Mouse (Mus musculus) adrenal gland, postnatal 4 days (tissue): ENCODE data around the gene Rpl35. TPM values are rescaled to one million over a fixed set of nuclear protein-coding genes. Genes with fewer than 3 reads are reported as not detected.

Experiments
- DNase-seq, 2 experiments: peaks; one replicate each; pipeline ENCODE4 v3.0.0; 2021 to 2022; ENCODE audit warnings: low spot score in 2 of 2, mixed read lengths in 2 of 2
- total RNA-seq, 2 experiments: library from RNA; stranded (reverse); gene quantifications; 2 replicates each; pipeline ENCODE4 v1.2.3; 2021

Rpl35 gene
- total RNA-seq, 2 experiments from 2014 or later = 646 to 654 TPM

- no peak for DNase-seq
These were observed 6.0 kb downstream of the Rpl35 start for GRCm38 (mm10) chr2:38999381-38999780.

DNA sequence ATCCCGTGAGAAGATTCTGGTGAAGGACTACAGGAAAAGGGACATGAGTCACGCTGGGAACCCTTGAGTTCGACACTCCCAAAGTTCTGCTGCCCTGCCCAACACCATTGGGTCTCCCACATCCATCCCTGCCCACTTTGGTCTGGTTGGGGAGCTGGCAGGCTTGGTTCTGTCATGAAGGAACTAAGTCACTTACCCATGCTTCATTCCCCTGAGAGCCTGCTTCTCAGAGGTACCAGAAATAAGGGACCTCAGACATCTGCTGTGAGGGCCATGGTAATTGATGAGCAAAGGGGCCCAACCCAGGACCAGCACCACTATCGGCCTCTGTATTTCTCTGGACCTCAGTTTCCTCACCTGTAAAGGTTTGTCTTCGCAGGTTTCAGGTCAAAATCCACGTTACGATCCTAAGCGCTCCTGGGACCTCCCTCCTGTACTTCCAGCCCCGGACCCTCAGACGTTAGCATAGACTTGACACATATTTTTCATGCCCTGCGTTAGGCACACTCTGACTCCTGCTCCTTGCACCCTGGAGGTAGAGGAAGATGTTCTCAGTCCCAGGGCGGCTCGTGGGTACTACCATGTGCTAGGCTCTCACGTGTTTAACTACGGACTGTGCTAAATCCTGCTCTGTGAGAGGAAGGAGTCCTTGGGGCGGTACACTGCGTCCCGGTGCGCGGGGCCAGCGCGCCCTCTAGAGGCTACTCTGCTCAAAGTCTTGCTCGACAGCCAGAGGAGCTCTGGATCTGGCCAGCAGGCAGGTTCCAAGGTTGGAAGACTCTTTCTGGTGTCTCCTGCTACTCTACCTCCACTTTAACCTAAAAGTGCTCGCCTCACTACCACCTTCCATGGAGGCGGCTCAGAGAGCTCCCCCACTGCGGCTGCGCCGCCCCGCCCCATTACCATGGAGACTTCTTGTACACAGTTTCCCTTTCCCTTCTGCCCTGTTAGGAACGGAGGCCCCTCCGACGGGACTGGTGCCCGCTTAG, 7.7 kb downstream of the Rpl35 start, which contains the start of gene Wdr38:
Gene Wdr38, plus strand, starts transcription at position 91 of the 989 bp plus-strand sequence.
- peak; percentile 74 to 75 for DNase-seq

- DNase-seq = no peak
These were observed 13.0 kb downstream of the Rpl35 start for GRCm38 (mm10) chr2:38992452-38992851.

GRCm38 (mm10) chr2:38992004-38992403, 13.4 kb downstream of the Rpl35 start:
- DNase-seq = no peak

DNA sequence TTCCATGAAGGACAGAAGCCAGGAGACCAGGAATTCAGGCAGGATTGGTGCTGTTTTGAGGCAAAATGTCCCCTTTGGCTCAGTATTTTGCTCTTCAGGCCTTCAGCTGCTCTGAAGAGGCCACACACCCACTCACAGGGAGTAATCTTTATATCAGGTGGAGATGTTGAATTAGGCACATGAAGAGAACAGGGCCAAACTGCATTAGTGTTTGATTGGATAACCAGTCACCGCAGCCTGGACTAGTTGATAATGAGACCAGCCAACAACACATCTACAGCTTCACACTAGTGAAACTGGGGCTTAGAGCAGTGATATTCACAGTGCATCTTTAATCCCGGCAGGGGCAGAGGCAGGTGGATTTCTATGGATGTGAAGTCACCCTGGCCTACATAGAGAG, 16.5 kb downstream of the Rpl35 start:
- DNase-seq = no peak

DNA sequence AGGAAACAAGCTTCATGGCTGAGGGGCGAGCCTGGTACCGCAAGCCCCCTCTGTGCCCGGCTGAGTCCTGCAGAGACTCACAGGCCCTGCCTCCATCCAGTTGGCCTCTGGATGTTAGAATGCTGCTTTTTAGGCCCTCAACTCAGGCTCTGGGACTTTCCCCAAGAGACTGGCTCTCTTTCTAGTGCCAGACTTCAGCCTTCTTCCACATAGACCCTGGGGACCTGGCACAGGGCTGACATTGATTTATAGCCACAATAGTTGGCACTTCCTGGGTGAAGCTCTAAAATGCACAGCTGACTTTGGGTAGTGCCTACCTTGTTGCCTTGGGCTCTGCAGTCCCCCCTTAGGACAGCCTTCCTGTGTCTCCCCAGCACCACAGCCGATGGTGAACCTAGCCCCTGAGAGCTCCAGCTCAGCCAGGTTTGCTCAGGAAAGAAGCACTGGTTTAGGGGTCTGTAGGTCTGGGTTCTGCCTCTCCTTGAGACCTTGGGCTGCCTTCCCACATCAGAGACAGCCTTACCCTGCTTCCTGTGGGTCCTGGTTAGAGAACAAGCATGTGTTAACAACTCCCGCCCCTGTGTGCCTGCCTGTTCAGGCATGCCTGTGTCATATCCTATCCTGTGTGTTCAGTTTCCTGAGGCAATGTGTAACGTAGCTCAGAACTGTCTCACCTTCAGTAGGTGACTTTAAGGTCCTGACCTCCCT, 17.5 kb downstream of the Rpl35 start:
- DNase-seq = no peak

DNA sequence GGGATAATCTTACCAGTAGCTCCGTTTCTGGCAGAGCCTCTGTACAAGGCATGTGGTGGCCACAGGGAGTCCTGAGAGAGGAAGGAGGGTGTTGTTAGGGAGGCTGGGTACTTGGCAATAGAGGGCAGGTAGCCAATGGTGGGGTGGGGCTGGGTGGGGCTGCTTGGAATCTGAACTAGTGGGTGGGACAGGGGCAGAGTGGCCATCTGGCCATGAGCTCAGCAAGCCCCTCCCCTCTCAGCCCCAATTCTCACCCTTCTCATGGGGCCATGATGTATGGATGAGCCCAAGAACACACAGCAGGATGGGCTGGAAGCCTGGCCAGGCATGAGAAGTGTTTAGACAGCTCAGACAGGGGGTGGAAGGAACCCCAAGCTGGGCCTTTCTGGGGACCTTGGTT, 18.1 kb downstream of the Rpl35 start:
- DNase-seq = no peak

DNA sequence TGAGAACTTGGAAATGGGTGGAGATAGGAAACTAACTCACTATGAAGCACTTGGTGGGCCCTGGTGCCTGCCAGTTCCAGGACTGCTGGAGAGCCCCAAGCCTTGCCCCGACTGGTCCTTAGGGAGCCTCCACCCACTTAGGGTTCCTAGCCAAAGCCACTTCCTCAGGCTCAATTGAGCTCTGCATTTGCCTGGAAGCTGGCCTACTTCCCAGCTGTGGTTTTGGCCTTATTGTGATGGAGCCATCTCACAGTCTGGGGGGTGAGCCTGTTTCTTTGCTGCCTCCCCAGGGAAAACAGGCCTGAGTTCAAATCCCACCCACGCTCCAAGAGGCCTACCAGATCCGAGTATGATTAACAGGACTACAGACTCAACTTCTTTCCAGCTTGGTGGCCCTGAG, 18.8 kb downstream of the Rpl35 start:
- no peak for DNase-seq

DNA sequence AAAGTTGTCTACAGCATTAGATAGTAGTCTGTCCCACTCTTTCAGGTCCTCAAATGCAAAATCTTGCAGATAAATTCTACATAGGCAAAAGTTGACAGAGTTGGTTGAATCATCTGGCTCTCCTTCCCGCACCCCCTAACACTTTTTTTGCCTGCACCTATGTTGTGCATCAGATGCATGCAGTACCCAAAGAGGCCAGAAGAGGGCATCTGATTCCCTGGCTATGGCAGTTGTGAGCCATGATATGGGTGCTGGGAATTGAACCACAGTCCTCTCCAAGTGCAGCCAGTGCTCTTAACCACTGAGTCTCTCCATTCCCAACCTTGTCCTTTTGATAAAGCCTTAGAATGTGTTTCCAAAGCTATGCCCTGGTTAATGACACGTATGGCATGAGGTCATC, 22.0 kb downstream of the Rpl35 start:
- no peak for DNase-seq

DNA sequence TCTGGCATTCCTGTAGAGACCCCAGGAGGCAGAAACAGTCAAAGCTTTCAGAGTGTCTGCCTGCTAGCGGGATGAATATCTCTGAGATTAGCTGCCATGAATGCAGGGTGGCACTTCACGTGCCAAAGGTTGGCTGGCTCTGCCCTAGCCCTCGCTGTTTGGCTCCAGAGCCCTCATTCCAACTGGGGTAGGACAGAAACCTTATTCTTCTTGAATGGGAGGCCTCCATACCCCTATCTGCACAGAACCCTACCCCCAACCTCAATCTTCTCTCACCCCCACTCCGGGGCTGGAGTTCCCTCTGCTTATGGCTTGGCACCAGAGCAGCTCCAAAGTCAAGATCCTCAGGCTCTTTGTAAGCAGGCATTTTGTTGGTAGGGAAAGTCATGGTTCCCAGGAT, 27.6 kb downstream of the Rpl35 start:
- no peak for DNase-seq

DNA sequence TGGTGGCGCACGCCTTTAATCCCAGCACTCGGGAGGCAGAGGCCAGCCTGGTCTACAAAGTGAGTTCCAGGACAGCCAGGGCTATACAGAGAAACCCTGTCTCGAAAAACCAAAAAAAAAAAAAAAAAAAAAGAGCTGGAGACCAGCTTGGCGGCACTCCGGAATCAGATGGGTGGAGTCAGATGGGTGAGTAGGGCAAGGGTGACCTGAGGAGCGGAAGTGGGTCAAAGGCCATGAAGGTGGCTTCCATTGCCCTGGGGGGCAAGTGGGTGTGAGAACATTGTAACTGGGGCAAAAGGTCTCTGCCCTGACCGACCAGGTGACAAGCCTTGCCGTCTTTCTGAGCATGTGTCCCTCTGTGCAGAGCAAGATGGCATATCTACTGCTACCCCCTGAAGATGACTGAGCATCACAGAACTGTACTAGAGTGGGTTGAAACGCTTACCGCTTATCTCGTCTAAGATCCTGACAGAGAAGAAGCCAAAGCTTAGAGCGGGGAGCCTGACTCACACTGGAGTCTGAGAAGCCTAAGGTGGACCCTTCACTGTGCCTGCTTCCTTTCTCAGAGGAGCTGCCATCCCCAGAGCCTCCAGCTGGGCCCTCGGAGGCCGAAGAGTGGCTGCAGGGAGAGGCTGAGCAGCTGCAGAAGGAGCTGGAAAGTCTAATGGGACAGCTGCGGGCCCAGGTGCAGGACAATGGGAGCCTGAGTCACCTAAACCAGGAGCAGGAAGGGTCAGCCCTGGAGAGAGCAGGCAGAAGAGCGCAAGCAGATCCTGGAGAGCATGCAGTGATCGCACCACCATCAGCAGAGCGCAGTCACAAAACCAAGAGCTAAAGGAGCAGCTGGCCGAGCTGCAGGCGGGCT, 29.3 kb downstream of the Rpl35 start:
- no peak for DNase-seq

GRCm38 (mm10) chr2:38975181-38975580, 30.2 kb downstream of the Rpl35 start:
- DNase-seq = no peak

- DNase-seq = no peak
These were observed 31.3 kb downstream of the Rpl35 start for GRCm38 (mm10) chr2:38974171-38974570.

DNA sequence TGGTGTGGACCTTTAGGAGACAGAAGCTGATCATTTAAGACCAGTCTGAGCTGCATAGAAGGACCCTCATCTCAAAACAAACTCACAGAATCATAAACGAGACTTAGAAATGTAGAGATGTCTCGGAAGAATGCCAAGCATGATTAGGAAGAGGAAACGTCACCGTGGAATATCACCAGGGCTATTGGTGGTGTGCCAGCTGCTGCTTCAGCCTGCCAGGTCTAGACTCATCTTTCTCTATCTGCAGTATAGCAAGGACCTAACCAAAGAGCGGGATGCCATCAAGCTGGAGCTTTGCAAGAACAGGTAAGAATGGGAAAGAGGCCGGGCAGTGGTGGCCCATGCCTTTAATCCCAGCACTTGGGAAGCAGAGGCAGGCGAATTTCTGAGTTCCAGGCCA, 31.7 kb downstream of the Rpl35 start:
- DNase-seq = no peak

DNA sequence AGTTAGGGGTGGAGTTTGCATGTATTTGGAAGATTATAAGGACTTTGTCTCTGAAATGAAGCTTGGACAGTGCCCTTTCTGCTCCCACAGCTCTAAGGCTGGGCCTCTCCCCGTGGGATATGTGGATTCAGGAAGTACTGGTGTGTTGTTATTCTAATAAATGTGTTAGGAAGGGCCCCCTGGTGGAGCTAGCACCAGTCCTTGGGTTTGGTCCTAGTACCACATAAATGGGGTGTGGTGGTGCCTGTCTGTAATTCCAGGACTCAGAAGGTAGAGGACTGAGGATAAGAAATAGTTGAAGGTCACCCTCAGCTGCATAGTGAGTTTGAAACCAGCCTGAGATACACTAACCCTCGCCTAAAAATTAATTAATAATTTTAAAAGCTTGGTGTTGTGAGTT, 32.2 kb downstream of the Rpl35 start:
- no peak for DNase-seq

DNA sequence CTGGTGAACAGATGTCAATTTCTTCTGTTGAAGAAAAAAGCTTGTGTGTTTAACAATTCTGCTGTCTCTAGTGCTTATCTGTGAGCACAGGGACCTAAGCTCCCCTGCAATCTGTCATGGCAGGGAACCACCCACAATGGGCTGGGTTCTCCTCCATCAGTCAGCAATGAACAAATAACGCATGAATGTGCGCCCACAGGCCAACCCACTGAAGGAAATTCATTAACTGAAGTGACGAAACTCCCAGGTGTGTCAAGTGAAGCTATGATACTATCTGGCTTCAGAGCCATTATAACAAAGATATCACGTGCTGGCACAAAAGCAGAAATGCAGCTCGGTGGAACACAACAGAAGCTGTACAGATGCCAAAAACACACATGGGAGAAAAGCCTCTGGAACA, 35.4 kb downstream of the Rpl35 start:
- DNase-seq = no peak

DNA sequence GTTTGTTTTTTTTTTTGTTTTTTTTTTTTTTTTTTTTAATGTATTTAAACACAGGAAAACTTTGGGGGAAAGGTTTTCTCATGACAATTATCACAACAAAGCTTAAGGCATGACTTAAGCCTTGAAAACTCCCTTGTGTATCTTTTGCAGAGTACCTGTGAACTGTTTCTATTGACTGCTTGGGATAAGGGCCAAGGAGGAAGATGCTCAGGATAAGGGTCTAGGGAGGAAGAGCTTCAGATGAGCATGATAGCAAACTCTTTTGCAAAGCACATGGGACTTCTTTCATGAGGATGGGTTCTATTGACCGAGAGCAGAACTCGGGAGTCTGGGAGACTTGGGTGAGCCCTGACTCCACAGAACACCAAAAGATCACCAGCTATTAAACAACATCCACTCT, 35.8 kb downstream of the Rpl35 start:
- no peak for DNase-seq

GRCm38 (mm10) chr2:38964198-38964597, 41.2 kb downstream of the Rpl35 start:
- no peak for DNase-seq

DNA sequence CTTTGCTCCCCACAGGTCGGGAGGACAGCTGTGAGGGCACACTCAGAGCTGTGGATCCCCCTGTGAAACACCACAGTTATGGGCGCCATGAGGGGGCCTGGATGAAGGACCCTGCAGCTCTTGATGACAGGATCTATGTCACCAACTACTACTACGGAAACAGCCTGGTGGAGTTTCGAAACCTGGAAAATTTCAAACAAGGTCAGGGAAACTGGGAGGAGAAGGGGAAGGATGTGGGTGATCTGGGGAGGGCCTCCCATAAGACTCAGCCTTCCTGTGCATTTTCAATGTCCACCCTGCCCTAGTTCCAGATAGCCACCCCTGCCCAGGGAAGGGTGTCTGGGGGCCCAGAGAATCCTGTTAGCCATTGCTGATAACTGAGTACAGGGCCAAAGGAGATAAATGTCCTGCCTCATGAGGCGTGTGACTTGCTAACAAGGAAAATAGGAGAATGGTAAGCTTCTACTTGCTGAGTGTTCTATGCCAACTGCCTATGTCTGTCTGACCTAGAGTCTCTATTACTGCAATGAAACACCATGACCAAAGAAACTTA, 47.7 kb downstream of the Rpl35 start:
- DNase-seq = no peak

GRCm38 (mm10) chr2:38956062-38956461, 49.4 kb downstream of the Rpl35 start:
- DNase-seq = no peak
